Mouse (Mus musculus) liver, adult 2 months (tissue): ENCODE results near the gene Maob. TPM values are rescaled to one million over a fixed set of nuclear protein-coding genes. Genes with fewer than 3 reads are reported as not detected.

Source experiments
- DNase-seq: peaks from one replicate; pipeline ENCODE4 v3.0.0-alpha.2; 2011; ENCODE audit warnings: low read depth, low spot score; ENCODE audit errors: extremely low read depth
- H3K27ac ChIP-seq: fragments of 200-500 bp; replicated peaks from 2 replicates; pipeline ENCODE4 v1.5.1; 2012; ENCODE audit warnings: low read depth, mild to moderate bottlenecking, control low read depth, inconsistent platforms, low read length; ENCODE audit not compliant: insufficient read depth
- H3K27me3 ChIP-seq: fragments of 200-500 bp; 2 replicates; pipeline ENCODE4 v1.6.1; 2012; ENCODE audit warnings: mild to moderate bottlenecking, moderate library complexity, low read length, inconsistent platforms; ENCODE audit not compliant: control insufficient read depth, insufficient read depth
- H3K36me3 ChIP-seq: fragments of 200-500 bp; 2 replicates; pipeline ENCODE4 v1.6.1; 2012; ENCODE audit warnings: low read length, inconsistent platforms; ENCODE audit not compliant: control insufficient read depth, insufficient read depth
- H3K4me1 ChIP-seq: fragments of 200-500 bp; 2 replicates; pipeline ENCODE4 v1.6.1; 2011; ENCODE audit warnings: low read length; ENCODE audit not compliant: control insufficient read depth, insufficient read depth
- H3K4me3 ChIP-seq: fragments of 200-500 bp; 2 replicates; pipeline ENCODE4 v1.5.1; 2011; ENCODE audit warnings: low read depth, mild to moderate bottlenecking, control low read depth, low read length, moderate library complexity; ENCODE audit not compliant: insufficient read depth
- H3K79me2 ChIP-seq: fragments of 200-500 bp; 2 replicates; pipeline ENCODE4 v1.6.1; 2012; ENCODE audit warnings: inconsistent platforms, mild to moderate bottlenecking, low read length, moderate library complexity; ENCODE audit not compliant: control insufficient read depth, insufficient read depth
- H3K9ac ChIP-seq: fragments of 200-500 bp; 2 replicates; pipeline ENCODE4 v1.6.1; 2012; ENCODE audit warnings: low read depth, mild to moderate bottlenecking, control low read depth, inconsistent platforms, low read length
- CTCF ChIP-seq: fragments of 200-500 bp; IDR thresholded peaks from 2 replicates; pipeline ENCODE4 v1.5.1; 2011; ENCODE audit warnings: low read depth, low read length, control low read depth
- POLR2A ChIP-seq: fragments of 200-500 bp; IDR thresholded peaks from 2 replicates; pipeline ENCODE4 v1.6.1; 2011; ENCODE audit warnings: low read length, control low read depth; ENCODE audit not compliant: insufficient read depth; ENCODE audit errors: extremely low read depth
- WGBS: fragments of 180-500 bp; shearing (Covaris S2); methylation state at CpG from one replicate; pipeline ENCODE4 v1.1.7; 2018; 5-methylcytosine and 5-hydroxymethylcytosine counted together
- polyA plus RNA-seq: library from polyadenylated mRNA; depleted of rRNA; stranded (reverse); fragments of >200 nt; gene quantifications from 2 replicates; pipeline ENCODE4 v1.2.3, GENCODE M21; 2012; rRNA removed
- total RNA-seq: library from RNA; depleted of rRNA; stranded (reverse); fragments of >200 nt; gene quantifications from 2 replicates; pipeline ENCODE4 v1.2.3, GENCODE M21; 2014; rRNA removed

Gene Maob
- total RNA-seq (139 and 175 TPM in 2 replicates), polyA plus RNA-seq (101 and 125 TPM in 2 replicates)

- DNase-seq, result peak; percentile 93
- under 1% methylated on average over 18 of the region's 18 CpGs for WGBS
- H3K4me1 ChIP-seq, result peaks cover 2% of the 10 kb centered on the region
- H3K27ac ChIP-seq, result peak within 1 kb of the TSS; percentile 97
- no peaks in the 10 kb centered on the region; the same call in 1 of the 2 replicates for H3K79me2 ChIP-seq
- no peaks in the 10 kb centered on the region for H3K36me3 ChIP-seq
- peak within 1 kb of the TSS; percentile 95 for H3K4me3 ChIP-seq
- H3K27me3 ChIP-seq, result no peaks in the 10 kb centered on the region
- peak within 1 kb of the TSS; percentile 92 for H3K9ac ChIP-seq
- TF ChIP-seq CTCF (no peak), POLR2A (peak; percentile 69; the same call in 1 of the 2 replicates)
These were observed at the start of gene Maob for GRCm38 (mm10) chrX:16817261-16817769. TSS of gene Maob (minus strand) at chrX:16817366.

- TF ChIP-seq CTCF (peak; percentile 24; the same call in 1 of the 2 replicates), POLR2A (no peak)
- Histone ChIP-seq H3K79me2 (no peaks in the 10 kb centered on the region), H3K4me1 (no peaks in the 10 kb centered on the region), H3K27ac (no peak overlapping the region), H3K9ac (no peak overlapping the region), H3K27me3 (no peaks in the 10 kb centered on the region), H3K36me3 (no peaks in the 10 kb centered on the region), H3K4me3 (no peak overlapping the region)
- DNase-seq, result peak; percentile 40
These were observed 43.1 kb upstream of the Maob start for GRCm38 (mm10) chrX:16860244-16860643.

GRCm38 (mm10) chrX:16846034-16846433 lies 28.9 kb upstream of the Maob start:
- Histone ChIP-seq H3K4me1 (peaks cover 2% of the 10 kb centered on the region; the same call in 1 of the 2 replicates), H3K79me2 (no peaks in the 10 kb centered on the region), H3K9ac (no peak overlapping the region), H3K27ac (no peak overlapping the region), H3K4me3 (no peak overlapping the region), H3K27me3 (no peaks in the 10 kb centered on the region), H3K36me3 (no peaks in the 10 kb centered on the region)
- 23% methylated on average over 2 of the region's 2 CpGs for WGBS
- DNase-seq, result peak; percentile 80
- TF ChIP-seq POLR2A (no peak), CTCF (no peak)

- Histone ChIP-seq H3K4me1 (peaks cover 2% of the 10 kb centered on the region; the same call in 1 of the 2 replicates), H3K36me3 (no peaks in the 10 kb centered on the region), H3K27me3 (no peaks in the 10 kb centered on the region), H3K27ac (no peak overlapping the region), H3K79me2 (no peaks in the 10 kb centered on the region), H3K4me3 (no peak overlapping the region), H3K9ac (no peak overlapping the region)
- TF ChIP-seq POLR2A (no peak), CTCF (no peak)
- DNase-seq, result peak; percentile 88
- WGBS, result 20% methylated on average over 2 of the region's 2 CpGs
These were observed 24.3 kb upstream of the Maob start for GRCm38 (mm10) chrX:16841443-16841842.

- WGBS, result 75% methylated on average over 1 of the region's 1 CpGs
- no peak overlapping the region for H3K4me3 ChIP-seq
- peak; percentile 7 for DNase-seq
- H3K36me3 ChIP-seq, result no peaks in the 10 kb centered on the region
- no peak overlapping the region for H3K27ac ChIP-seq
- TF ChIP-seq CTCF (no peak), POLR2A (no peak)
- H3K79me2 ChIP-seq, result no peaks in the 10 kb centered on the region
- no peak overlapping the region for H3K9ac ChIP-seq
- H3K4me1 ChIP-seq, result peaks cover 2% of the 10 kb centered on the region; the same call in 1 of the 2 replicates
- H3K27me3 ChIP-seq, result no peaks in the 10 kb centered on the region
These were observed 20.1 kb upstream of the Maob start for GRCm38 (mm10) chrX:16837293-16837692.

- H3K9ac ChIP-seq, result no peak overlapping the region
- no peaks in the 10 kb centered on the region for H3K79me2 ChIP-seq
- no peaks in the 10 kb centered on the region for H3K27me3 ChIP-seq
- H3K36me3 ChIP-seq, result no peaks in the 10 kb centered on the region
- H3K27ac ChIP-seq, result no peak overlapping the region
- no peaks in the 10 kb centered on the region; the same call in 1 of the 2 replicates for H3K4me1 ChIP-seq
- no peak overlapping the region for H3K4me3 ChIP-seq
- DNase-seq, result peak; percentile 87
- TF ChIP-seq POLR2A, result no peak
- no peak for TF ChIP-seq CTCF
These were observed 19.4 kb upstream of the Maob start for GRCm38 (mm10) chrX:16836488-16837082.
